21 mouse cellular contexts compared by ENCODE assay signal in genomic region chr13:75786264-75786663, GRCm38 (mm10). TPM values are rescaled to one million over a fixed set of nuclear protein-coding genes. Genes with fewer than 3 reads are reported as not detected.
DNase-seq lines count a peak whose midpoint lies in the region; ATAC-seq and TF ChIP-seq lines count a peak whose summit lies in the region.
"Had no signal": no experiment of that assay in that cellular context is flagged by ENCODE, and none has a peak within 500 bp of the region (broad histone marks: within the 10 kb centered on the region; RNA-seq: fewer than 3 reads in every experiment).

No protein-coding gene starts in this region.

- H3K9me3 ChIP-seq in heart, embryonic 10.5 days: no peaks in the 10 kb centered on the region
- no peaks in the 10 kb centered on the region for H3K9me3 ChIP-seq in stomach, postnatal 0 days (ENCODE audit: control insufficient read depth, low read length)
- H3K9me3 ChIP-seq: G1E had no signal

- H3K4me1 ChIP-seq in heart, embryonic 10.5 days: no peaks in the 10 kb centered on the region
- H3K4me1 ChIP-seq in heart, adult 2 months (ENCODE audit: control insufficient read depth, insufficient read depth, low read length): no peaks in the 10 kb centered on the region
- no peaks in the 10 kb centered on the region for H3K4me1 ChIP-seq in stomach, postnatal 0 days (replicated peaks; ENCODE audit: control insufficient read depth, insufficient read depth)

- intact Hi-C loops in gastrocnemius, postnatal 36 days (cut with DNase I): no loop called here
- intact Hi-C loops in gastrocnemius, adult 2 months (cut with DNase I): no loop called here
- intact Hi-C loops in heart, adult 2 months (cut with DNase I): no loop called here

- no peak for TF ChIP-seq POLR2A in heart, adult 2 months (IDR thresholded peaks at IDR 0.05; ENCODE audit: insufficient read depth, low read depth, low read length)

- H3K4me3 ChIP-seq in gastrocnemius, adult 2 months: peak overlapping the region; percentile 4
- H3K4me3 ChIP-seq in heart, embryonic 10.5 days: no peak overlapping the region
- no peak overlapping the region for H3K4me3 ChIP-seq in heart, adult 2 months
- H3K4me3 ChIP-seq in stomach, postnatal 0 days (ENCODE audit: low read depth, low read length): no peak overlapping the region

- no peak overlapping the region for H3K9ac ChIP-seq in heart, adult 2 months (ENCODE audit: low read depth, low read length)
- no peak overlapping the region for H3K9ac ChIP-seq in stomach, postnatal 0 days (ENCODE audit: low read length)

- peak; percentile 15 for DNase-seq in gastrocnemius, adult 18-20 months (ENCODE audit: low spot score)
- DNase-seq in gastrocnemius, postnatal 36 days: no peak
- peak; percentile 26 for DNase-seq in gastrocnemius, adult 2 months
- no peak for DNase-seq in gastrocnemius, postnatal 4 days (ENCODE audit: low spot score in 2 of 2)
- DNase-seq in heart, embryonic 10.5 days (ENCODE audit: low spot score): peak; percentile 13
- no peak for DNase-seq in heart, adult 2 months
- DNase-seq in stomach, postnatal 0 days (ENCODE audit: low spot score): peak; percentile 12
- no peak for DNase-seq in layer of hippocampus, adult 11-12 months (ENCODE audit: low spot score)
- DNase-seq: adrenal gland, adult 8-10 months; adrenal gland, postnatal 10 days; adrenal gland, postnatal 14 days; adrenal gland, postnatal 25 days; adrenal gland, postnatal 36 days; B cell, adult 2 months; cerebellum, adult 11 months; cerebellum, adult 11-12 months had no signal

- no peaks in the 10 kb centered on the region for H3K27me3 ChIP-seq in heart, embryonic 10.5 days (ENCODE audit: insufficient read depth, poor library complexity, severe bottlenecking)
- H3K27me3 ChIP-seq in heart, adult 2 months (ENCODE audit: control insufficient read depth, insufficient read depth, low read length): no peaks in the 10 kb centered on the region
- no peaks in the 10 kb centered on the region for H3K27me3 ChIP-seq in stomach, postnatal 0 days (ENCODE audit: control insufficient read depth, insufficient read depth, low read length)
- H3K27me3 ChIP-seq: CH12.LX, Patski had no signal

- no peaks in the 10 kb centered on the region for H3K36me3 ChIP-seq in heart, embryonic 10.5 days
- no peaks in the 10 kb centered on the region for H3K36me3 ChIP-seq in heart, adult 2 months (ENCODE audit: control insufficient read depth, insufficient read depth, low read length)
- H3K36me3 ChIP-seq in stomach, postnatal 0 days (ENCODE audit: control insufficient read depth, insufficient read depth, low read length): no peaks in the 10 kb centered on the region
- H3K36me3 ChIP-seq: G1E had no signal

- no peaks in the 10 kb centered on the region for H3K79me2 ChIP-seq in heart, adult 2 months (replicated peaks; ENCODE audit: control insufficient read depth, insufficient read depth, low read length)

- H3K27ac ChIP-seq in gastrocnemius, adult 2 months: peak overlapping the region; percentile 92
- no peak overlapping the region for H3K27ac ChIP-seq in heart, embryonic 10.5 days
- H3K27ac ChIP-seq in heart, adult 2 months: no peak overlapping the region
- H3K27ac ChIP-seq in stomach, postnatal 0 days (replicated peaks): no peak overlapping the region

- WGBS in heart, embryonic 10.5 days: 86% methylated on average over 11 of the region's 11 CpGs
- 87% methylated on average over 11 of the region's 11 CpGs for WGBS in heart, adult 2 months
- 79% methylated on average over 11 of the region's 11 CpGs for WGBS in stomach, postnatal 0 days

- no peak for TF ChIP-seq EP300 in heart, adult 2 months (IDR thresholded peaks at IDR 0.05; ENCODE audit: insufficient read depth, low read depth, low read length)
- TF ChIP-seq EP300 in stomach, postnatal 0 days (optimal IDR thresholded peaks at IDR 0.05): no peak

- peak; percentile 92 for ATAC-seq in stomach, postnatal 0 days (ENCODE audit: low FRiP score, low TSS enrichment)
- ATAC-seq: activated CD4-positive, CD25-positive, alpha-beta regulatory T cell, adult 4 months; CD4-positive, CD25-positive, alpha-beta regulatory T cell, adult 4 months; Patski had no signal

- no peak overlapping the region for H3K4me2 ChIP-seq in stomach, postnatal 0 days (replicated peaks; ENCODE audit: low read depth)

- no peak for TF ChIP-seq CTCF in gastrocnemius, adult 2 months (IDR thresholded peaks at IDR 0.05)
- TF ChIP-seq CTCF in heart, adult 2 months (IDR thresholded peaks at IDR 0.05): no peak
- no peak for TF ChIP-seq CTCF in stomach, postnatal 0 days (IDR thresholded peaks at IDR 0.05; ENCODE audit: low read depth)

RNA-seq across cellular contexts. Expression of gene Glrx, which starts 53.4 kb away (rescaled TPM):
- 10 to 100 TPM; 29.0 to 31.2 TPM for total RNA-seq in gastrocnemius, adult 18-20 months (2021)
- 10 to 100 TPM; 31.7 to 34.9 TPM for total RNA-seq in gastrocnemius, postnatal 36 days (2021)
- 10 to 100 TPM; 23.1 to 36.3 TPM for total RNA-seq in gastrocnemius, adult 2 months (2021)
- 10 to 100 TPM; 32.5 to 32.7 TPM for total RNA-seq in gastrocnemius, postnatal 4 days (2021)
- polyA plus RNA-seq in heart, embryonic 10.5 days (2016; fragmentation: Nextera tagmentation; extraction: Ambion mirVana): 50.6 and 74.5 TPM in 2 replicates
- 10 to 100 TPM; 36.6 to 38.8 TPM for total RNA-seq in heart, adult 2 months (2021)
- 48.5 and 95.2 TPM in 2 replicates for polyA plus RNA-seq in heart, adult 2 months (2012; rRNA removed)
- 416 and 426 TPM in 2 replicates for polyA plus RNA-seq in stomach, postnatal 0 days (2015; fragmentation: Nextera tagmentation; extraction: Ambion mirVana)

Comparison
In these comparisons a context has a peak if more than half of its experiments do, and no peak if none do; other contexts are left out.
1. DNase-seq: peak in gastrocnemius, adult 18-20 months (single experiment), gastrocnemius, adult 2 months (single experiment), heart, embryonic 10.5 days (single experiment) and stomach, postnatal 0 days (single experiment); none in gastrocnemius, postnatal 36 days (0 of 2), gastrocnemius, postnatal 4 days (0 of 2), heart, adult 2 months (0 of 2) and layer of hippocampus, adult 11-12 months (single experiment).